Mouse (Mus musculus): ENCODE results near the gene Bmpr1b.

- TF ChIP-seq EP300 (optimal IDR thresholded peaks at IDR 0.05) (no peak), CTCF (IDR thresholded peaks at IDR 0.05; ENCODE audit: low read depth) (no peak)
Measured at GRCm38 (mm10) chr3:141797372-141797771, 371.9 kb downstream of the Bmpr1b start.

Measured in stomach, postnatal 0 days (tissue).